Mouse (Mus musculus): ENCODE results near the gene Amhr2. TPM values are rescaled to one million over a fixed set of nuclear protein-coding genes. Genes with fewer than 3 reads are reported as not detected.

The Amhr2 gene
- polyA plus RNA-seq, 1 experiment from 2014 or later: 1.7 TPM

GRCm38 (mm10) chr15:102407681-102408557 lies 37.2 kb upstream of the Amhr2 start:
- Histone ChIP-seq H3K27me3 (no peaks in the 10 kb centered on the region), H3K9me3 (replicated peaks) (no peaks in the 10 kb centered on the region), H3K4me2 (0 out of 2 replicates have a peak overlapping the region, but pooled peaks have one; percentile 3), H3K4me1 (peaks cover 44% of the 10 kb centered on the region), H3K36me3 (peaks cover 53% of the 10 kb centered on the region), H3K27ac (no peak overlapping the region), H3K9ac (no peak overlapping the region), H3K4me3 (replicated peaks) (no peak overlapping the region)
- ATAC-seq (replicated peaks; ENCODE audit: low FRiP score): no peak
- WGBS: 95% methylated on average over 10 of the region's 10 CpGs

- peaks cover 59% of the 10 kb centered on the region for H3K36me3 ChIP-seq
- H3K27me3 ChIP-seq: no peaks in the 10 kb centered on the region
- WGBS: 81% methylated on average over 2 of the region's 2 CpGs
- no peaks in the 10 kb centered on the region for H3K9me3 ChIP-seq (replicated peaks)
- no peak overlapping the region for H3K4me3 ChIP-seq (replicated peaks)
- H3K27ac ChIP-seq: no peak overlapping the region
- H3K4me2 ChIP-seq: 0 out of 2 replicates have a peak overlapping the region, but pooled peaks have one; percentile 3
- H3K4me1 ChIP-seq: peaks cover 44% of the 10 kb centered on the region
- H3K9ac ChIP-seq: no peak overlapping the region
- ATAC-seq (replicated peaks; ENCODE audit: low FRiP score): no peak
These were observed 36.5 kb upstream of the Amhr2 start for GRCm38 (mm10) chr15:102408558-102409130.

- WGBS: 97% methylated on average over 3 of the region's 3 CpGs
- Histone ChIP-seq H3K36me3 (peaks cover 65% of the 10 kb centered on the region), H3K4me2 (peak overlapping the region; percentile 7; the same call in 1 of the 2 replicates)
These were observed 35.9 kb upstream of the Amhr2 start for GRCm38 (mm10) chr15:102409286-102409685.

GRCm38 (mm10) chr15:102411077-102411476 lies 34.1 kb upstream of the Amhr2 start:
- H3K4me1 ChIP-seq: peaks cover 44% of the 10 kb centered on the region
- H3K4me3 ChIP-seq (replicated peaks): peak overlapping the region; percentile 5; the same call in 1 of the 2 replicates
- no peak for ATAC-seq (replicated peaks; ENCODE audit: low FRiP score)
- H3K9me3 ChIP-seq (replicated peaks): no peaks in the 10 kb centered on the region
- H3K27me3 ChIP-seq: no peaks in the 10 kb centered on the region
- H3K9ac ChIP-seq: no peak overlapping the region
- WGBS: 94% methylated on average over 1 of the region's 1 CpGs
- peak overlapping the region; percentile 34; the same call in 1 of the 2 replicates for H3K4me2 ChIP-seq
- H3K27ac ChIP-seq: no peak overlapping the region
- peaks cover 82% of the 10 kb centered on the region for H3K36me3 ChIP-seq

More at GRCm38 (mm10) chr15:102409286-102409685, 35.9 kb upstream of the Amhr2 start:
- no peak for ATAC-seq (replicated peaks; ENCODE audit: low FRiP score)
- H3K9ac ChIP-seq: no peak overlapping the region
- H3K9me3 ChIP-seq (replicated peaks): no peaks in the 10 kb centered on the region
- H3K4me1 ChIP-seq: peaks cover 44% of the 10 kb centered on the region
- H3K27ac ChIP-seq: no peak overlapping the region
- H3K4me3 ChIP-seq (replicated peaks): no peak overlapping the region
- H3K27me3 ChIP-seq: no peaks in the 10 kb centered on the region

GRCm38 (mm10) chr15:102413687-102414086 lies 31.5 kb upstream of the Amhr2 start:
- H3K4me3 ChIP-seq (replicated peaks): no peak overlapping the region
- no peaks in the 10 kb centered on the region for H3K9me3 ChIP-seq (replicated peaks)
- H3K36me3 ChIP-seq: peaks cover 89% of the 10 kb centered on the region
- no peak overlapping the region for H3K27ac ChIP-seq
- no peak for ATAC-seq (replicated peaks; ENCODE audit: low FRiP score)
- no peak overlapping the region for H3K9ac ChIP-seq
- peaks cover 29% of the 10 kb centered on the region for H3K4me1 ChIP-seq
- H3K27me3 ChIP-seq: no peaks in the 10 kb centered on the region
- no peak overlapping the region for H3K4me2 ChIP-seq

- no peak overlapping the region for H3K4me2 ChIP-seq
- H3K4me3 ChIP-seq (replicated peaks): no peak overlapping the region
- H3K9ac ChIP-seq: no peak overlapping the region
- no peaks in the 10 kb centered on the region for H3K4me1 ChIP-seq
- peaks cover 71% of the 10 kb centered on the region for H3K36me3 ChIP-seq
- 92% methylated on average over 2 of the region's 2 CpGs for WGBS
- no peaks in the 10 kb centered on the region for H3K27me3 ChIP-seq
- ATAC-seq (replicated peaks; ENCODE audit: low FRiP score): no peak
- H3K9me3 ChIP-seq (replicated peaks): no peaks in the 10 kb centered on the region
- H3K27ac ChIP-seq: no peak overlapping the region
These were observed 27.6 kb upstream of the Amhr2 start for GRCm38 (mm10) chr15:102417524-102417923.

DNA sequence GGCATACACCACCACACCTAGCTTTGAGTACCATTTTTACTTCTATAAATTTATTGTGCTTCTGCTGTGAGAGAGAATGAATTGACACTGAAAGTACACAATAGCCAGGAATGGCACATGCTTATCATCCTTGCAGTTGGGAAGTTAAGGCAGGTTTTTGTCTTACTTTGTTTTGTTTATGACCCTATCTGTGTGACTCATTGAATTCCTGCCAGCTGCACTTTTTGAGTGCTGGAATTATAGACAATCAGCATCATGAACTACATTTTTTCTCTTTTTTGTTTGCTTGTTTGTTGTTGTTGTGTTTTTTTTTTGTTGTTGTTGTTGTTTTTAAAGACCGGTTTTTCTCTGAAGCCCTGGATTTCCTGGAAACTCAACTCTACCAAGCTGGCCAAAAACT lies 24.2 kb upstream of the Amhr2 start:
- Histone ChIP-seq H3K4me1 (no peaks in the 10 kb centered on the region), H3K9me3 (replicated peaks) (no peaks in the 10 kb centered on the region), H3K27me3 (no peaks in the 10 kb centered on the region), H3K27ac (0 out of 2 replicates have a peak overlapping the region, but pooled peaks have one; percentile 7), H3K36me3 (peaks cover 68% of the 10 kb centered on the region), H3K9ac (no peak overlapping the region), H3K4me3 (replicated peaks) (no peak overlapping the region), H3K4me2 (no peak overlapping the region)
- 42% methylated on average over 1 of the region's 1 CpGs for WGBS
- ATAC-seq (replicated peaks; ENCODE audit: low FRiP score): no peak

DNA sequence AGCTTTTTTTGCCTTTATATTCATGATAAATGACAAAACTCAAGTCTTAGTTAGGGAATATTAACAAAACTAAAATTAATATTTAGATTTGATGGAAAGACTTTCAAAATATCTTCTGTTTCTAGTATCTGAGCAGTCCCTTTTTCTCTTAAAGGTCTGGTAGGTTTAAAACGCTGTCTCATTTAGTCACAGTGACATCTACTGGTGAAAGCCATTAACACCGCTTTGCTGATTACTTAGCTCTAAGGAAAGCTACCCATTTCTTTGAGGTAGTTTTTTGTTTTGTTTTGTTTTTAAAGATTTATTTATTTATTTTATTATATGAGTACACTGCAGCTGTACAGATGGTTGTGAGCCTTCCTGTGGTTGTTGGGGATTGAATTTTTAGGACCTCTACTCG lies 23.7 kb upstream of the Amhr2 start:
- WGBS: 60% methylated on average over 3 of the region's 3 CpGs
- no peak overlapping the region for H3K9ac ChIP-seq
- no peak overlapping the region for H3K4me2 ChIP-seq
- peaks cover 71% of the 10 kb centered on the region for H3K36me3 ChIP-seq
- H3K4me1 ChIP-seq: no peaks in the 10 kb centered on the region
- H3K27me3 ChIP-seq: no peaks in the 10 kb centered on the region
- H3K4me3 ChIP-seq (replicated peaks): no peak overlapping the region
- H3K27ac ChIP-seq: no peak overlapping the region
- no peak for ATAC-seq (replicated peaks; ENCODE audit: low FRiP score)
- H3K9me3 ChIP-seq (replicated peaks): no peaks in the 10 kb centered on the region

GRCm38 (mm10) chr15:102423602-102424240 lies 21.4 kb upstream of the Amhr2 start:
- no peak for ATAC-seq (replicated peaks; ENCODE audit: low FRiP score)
- Histone ChIP-seq H3K4me1 (no peaks in the 10 kb centered on the region), H3K36me3 (peaks cover 75% of the 10 kb centered on the region), H3K4me3 (replicated peaks) (no peak overlapping the region), H3K4me2 (no peak overlapping the region), H3K9me3 (replicated peaks) (no peaks in the 10 kb centered on the region), H3K9ac (no peak overlapping the region), H3K27ac (no peak overlapping the region), H3K27me3 (no peaks in the 10 kb centered on the region)
- WGBS: 100% methylated on average over 2 of the region's 2 CpGs

- Histone ChIP-seq H3K4me2 (no peak overlapping the region), H3K4me3 (replicated peaks) (no peak overlapping the region), H3K9ac (no peak overlapping the region), H3K36me3 (peaks cover 77% of the 10 kb centered on the region), H3K9me3 (replicated peaks) (no peaks in the 10 kb centered on the region), H3K4me1 (no peaks in the 10 kb centered on the region), H3K27ac (no peak overlapping the region), H3K27me3 (no peaks in the 10 kb centered on the region)
- WGBS: 80% methylated on average over 2 of the region's 2 CpGs
- no peak for ATAC-seq (replicated peaks; ENCODE audit: low FRiP score)
These were observed 20.5 kb upstream of the Amhr2 start for GRCm38 (mm10) chr15:102424657-102425056.

GRCm38 (mm10) chr15:102426963-102427362 lies 18.2 kb upstream of the Amhr2 start:
- no peak overlapping the region for H3K4me3 ChIP-seq (replicated peaks)
- 94% methylated on average over 1 of the region's 1 CpGs for WGBS

DNA sequence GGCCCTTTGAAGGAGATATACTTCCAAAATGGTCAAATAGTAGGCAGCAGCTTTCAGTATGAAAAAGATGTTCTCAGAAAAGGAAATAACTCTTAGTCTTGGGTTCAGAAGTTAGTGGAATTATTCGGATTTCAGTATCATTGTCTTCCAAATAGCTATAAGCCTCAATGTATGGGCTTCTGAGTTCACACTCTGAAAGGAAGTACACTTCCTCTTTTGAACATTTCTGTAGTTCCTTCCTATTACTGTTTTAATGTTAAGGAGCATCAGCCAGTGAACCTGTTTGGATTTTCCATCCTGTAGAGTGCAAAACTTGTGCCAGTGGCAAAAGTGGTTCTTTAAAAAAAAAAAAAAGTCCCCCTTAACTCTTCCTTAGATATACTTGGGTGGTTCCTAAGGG lies 13.1 kb upstream of the Amhr2 start:
- no peak overlapping the region for H3K4me2 ChIP-seq
- no peak overlapping the region for H3K4me3 ChIP-seq (replicated peaks)
- H3K36me3 ChIP-seq: peaks cover 88% of the 10 kb centered on the region
- H3K27me3 ChIP-seq: no peaks in the 10 kb centered on the region
- no peak overlapping the region for H3K27ac ChIP-seq
- WGBS: 88% methylated on average over 1 of the region's 1 CpGs
- no peak for ATAC-seq (replicated peaks; ENCODE audit: low FRiP score)
- no peak overlapping the region for H3K9ac ChIP-seq
- H3K9me3 ChIP-seq (replicated peaks): no peaks in the 10 kb centered on the region
- H3K4me1 ChIP-seq: no peaks in the 10 kb centered on the region

More at GRCm38 (mm10) chr15:102426963-102427362, 18.2 kb upstream of the Amhr2 start:
- Histone ChIP-seq H3K27ac (no peak overlapping the region), H3K36me3 (peaks cover 91% of the 10 kb centered on the region), H3K9ac (no peak overlapping the region), H3K9me3 (replicated peaks) (no peaks in the 10 kb centered on the region), H3K4me2 (no peak overlapping the region), H3K27me3 (no peaks in the 10 kb centered on the region), H3K4me1 (no peaks in the 10 kb centered on the region)
- no peak for ATAC-seq (replicated peaks; ENCODE audit: low FRiP score)
